Mouse (Mus musculus) retina, adult 2 months (tissue): ENCODE results near the gene Lcmt1.

Source experiments
- DNase-seq: peaks from one replicate; pipeline ENCODE4 v3.0.0-alpha.2; 2012; ENCODE audit warnings: low read depth, low spot score

Lcmt1 gene

DNA sequence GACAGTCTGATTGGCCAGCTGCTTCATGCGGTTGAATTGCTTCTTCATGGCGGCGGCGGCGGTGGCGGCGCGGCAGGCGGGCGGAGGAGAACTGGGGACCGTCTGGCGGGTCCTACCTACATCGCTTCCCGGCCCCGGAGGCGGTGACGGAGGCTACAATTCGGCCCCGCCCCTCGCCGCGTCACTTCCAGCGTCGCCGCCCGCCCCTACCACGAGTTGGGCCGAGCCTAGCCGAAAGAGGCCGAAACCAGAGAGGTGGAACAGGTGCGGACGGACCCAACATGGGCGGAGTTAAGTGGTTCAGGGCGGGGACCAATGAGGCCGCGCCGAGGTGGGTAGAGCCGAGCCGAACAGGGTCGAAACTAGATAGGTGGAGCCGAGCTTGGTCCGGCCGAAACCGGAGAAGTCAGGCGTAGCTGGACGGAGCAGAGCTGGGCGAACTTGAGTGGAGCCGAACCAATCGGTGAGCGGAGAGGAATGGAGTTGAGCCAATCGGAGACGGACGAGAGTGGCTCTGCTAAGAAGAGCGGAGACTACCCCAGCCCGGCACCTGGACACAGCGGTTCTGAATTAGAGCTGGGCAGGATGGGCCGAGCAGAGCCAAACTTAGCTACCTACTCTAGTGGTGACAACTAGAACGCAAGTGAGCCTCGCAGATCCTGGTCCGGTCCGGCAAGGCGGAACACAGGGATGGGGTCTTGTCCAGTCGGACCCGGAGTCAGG is at the start of gene Lcmt1, which contains the start of gene Arhgap17:
Gene Lcmt1 (plus strand): TSS at position 26 of the 723 bp plus-strand sequence.
Gene Arhgap17 (minus strand): TSS at position 157 of the 723 bp plus-strand sequence.
- peak; percentile 81 for DNase-seq

DNA sequence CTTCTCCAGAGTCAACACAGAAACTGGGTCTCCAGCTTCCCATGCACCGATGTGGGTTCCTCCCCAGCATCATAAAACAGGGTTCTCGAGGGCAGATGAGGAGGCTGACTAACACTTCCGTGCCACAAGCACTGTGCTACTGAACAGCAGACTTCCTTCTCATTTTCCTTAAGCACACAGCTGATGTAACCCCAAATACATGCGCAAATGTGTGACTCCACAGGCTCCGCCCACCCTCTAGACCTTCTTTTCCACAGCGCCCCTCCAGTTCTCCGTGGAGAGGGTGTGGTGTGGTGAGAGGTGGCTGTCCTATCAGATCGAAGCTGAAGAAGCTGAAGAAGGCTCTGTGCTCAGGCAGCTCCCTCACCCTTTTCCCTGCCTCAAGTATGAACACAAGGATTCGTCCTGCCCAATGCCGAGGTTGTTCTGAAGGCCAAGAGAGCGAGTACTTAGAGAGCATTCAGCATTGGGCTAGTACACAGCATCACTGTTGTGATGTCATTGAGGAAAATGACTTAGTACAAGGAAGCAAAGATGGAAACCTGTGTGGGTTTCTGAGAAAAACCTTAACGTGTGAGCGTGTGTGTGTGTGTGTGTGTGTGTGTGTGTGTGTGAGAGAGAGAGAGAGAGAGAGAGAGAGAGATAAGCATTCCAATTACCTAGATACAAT is 47.0 kb upstream of the Lcmt1 start:
- no peak for DNase-seq

DNA sequence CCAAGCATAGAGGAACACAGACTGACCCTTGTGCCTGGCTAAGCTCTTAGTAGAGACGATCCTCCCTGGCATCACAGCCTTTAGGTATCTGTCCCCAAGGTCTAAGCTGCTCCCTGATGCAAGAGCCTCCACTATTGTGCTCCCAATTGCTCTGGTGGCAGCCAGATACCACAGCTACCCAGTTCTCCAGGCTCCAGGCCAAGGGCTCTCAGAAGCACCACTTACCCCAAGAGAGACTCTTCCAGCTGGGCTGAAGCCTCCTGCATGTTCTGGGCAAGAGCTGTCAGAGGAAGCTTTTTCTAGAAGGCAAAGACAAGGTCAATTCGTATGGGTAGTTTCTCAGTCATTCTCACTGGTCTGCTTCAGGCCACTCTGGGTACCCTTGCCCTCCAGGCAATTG is 46.2 kb upstream of the Lcmt1 start:
- no peak for DNase-seq

DNA sequence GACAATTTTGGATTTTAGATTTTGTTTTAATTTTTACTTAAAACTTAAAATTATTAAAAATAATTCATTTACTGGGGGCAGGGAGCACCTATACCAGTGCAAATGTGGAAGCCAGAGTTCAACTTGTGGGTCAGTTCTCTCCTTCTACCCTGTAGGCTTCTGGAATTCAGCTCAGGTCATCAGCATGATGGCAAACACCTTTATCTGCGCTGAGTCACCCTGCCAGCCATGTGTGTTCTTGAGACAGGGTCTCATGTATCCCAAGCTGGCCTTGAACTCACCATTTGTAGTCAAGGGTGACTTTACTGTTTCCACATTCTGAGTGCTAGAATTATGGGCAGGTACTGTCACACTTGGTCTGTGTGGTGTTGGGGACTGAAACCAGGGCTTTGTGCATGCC is 45.5 kb upstream of the Lcmt1 start:
- DNase-seq, result no peak

DNA sequence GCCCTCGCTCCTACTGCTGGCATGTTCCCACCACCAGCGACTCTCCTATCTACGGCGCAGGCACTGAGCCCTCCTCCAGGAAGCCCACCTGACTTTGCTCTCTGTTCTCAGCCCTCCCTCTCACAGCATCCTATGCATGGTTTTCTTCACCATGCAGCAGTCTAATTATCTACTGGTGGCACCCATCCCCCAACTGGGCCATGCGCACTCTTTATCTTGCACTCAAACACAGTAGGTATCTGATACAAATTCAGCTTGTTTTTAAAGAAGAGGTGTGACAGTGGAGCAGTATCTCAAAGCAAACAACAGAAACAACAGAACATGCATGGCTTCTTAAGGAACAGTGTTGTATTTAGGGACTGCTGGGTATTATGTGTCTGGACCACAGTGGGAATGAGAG is 43.5 kb upstream of the Lcmt1 start:
- DNase-seq, result no peak

DNA sequence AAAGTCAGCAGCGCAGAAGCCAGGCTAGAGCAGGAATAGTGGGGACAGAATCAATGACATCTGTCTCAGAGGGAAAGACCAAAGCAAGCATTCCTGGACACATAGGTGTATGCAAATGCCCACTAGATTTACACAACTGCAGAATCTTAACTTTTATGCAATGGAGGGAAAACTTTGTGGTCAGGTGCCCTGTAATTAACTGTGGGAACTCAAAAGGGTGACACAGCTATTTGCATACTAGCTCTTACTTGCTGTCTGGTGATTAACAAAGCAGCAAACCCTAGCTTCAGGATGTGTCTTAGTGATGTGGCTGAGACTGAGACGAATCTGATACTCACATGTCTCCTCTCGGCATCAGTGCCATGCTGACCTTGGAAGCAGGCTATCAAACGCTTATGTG is 42.7 kb upstream of the Lcmt1 start:
- no peak for DNase-seq

DNA sequence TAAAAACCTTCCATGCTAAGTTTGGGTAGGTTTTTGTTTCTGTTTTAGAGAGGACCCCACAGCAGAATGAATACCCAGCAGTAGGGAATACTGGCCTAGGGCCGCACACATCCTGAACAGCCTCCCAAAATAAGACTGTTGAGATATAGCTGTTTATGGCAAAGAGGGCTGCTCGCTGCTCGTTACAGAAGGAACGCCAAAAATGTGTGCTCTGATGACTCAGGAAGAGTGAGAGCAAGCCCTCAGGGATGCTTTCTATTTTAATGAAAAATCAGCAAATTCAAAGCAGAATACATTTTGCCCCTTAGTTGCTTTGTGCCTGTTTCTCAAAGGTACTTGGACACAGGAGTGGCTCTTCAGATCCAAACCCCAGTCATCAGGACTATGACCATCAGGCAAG is 41.7 kb upstream of the Lcmt1 start:
- no peak for DNase-seq

DNA sequence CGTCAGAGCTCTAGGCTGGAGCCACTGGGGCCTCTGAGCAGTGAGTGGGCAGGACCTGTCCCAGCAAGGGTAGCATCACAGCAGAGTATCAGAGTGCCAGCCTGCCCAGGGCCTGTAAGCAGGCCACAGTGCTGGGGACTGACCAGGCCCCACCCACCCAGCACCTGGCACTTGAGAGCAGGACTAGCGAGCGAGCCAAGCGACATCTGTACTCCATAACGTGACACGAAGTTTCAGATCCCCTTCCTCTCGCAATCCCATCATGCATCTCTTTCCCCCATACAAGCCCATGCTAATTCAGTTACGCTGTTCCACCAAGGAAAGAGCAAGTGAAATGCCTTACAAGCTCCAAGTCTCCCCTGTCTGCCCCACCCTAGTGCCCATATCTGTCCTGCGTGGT is 39.1 kb upstream of the Lcmt1 start:
- no peak for DNase-seq

DNA sequence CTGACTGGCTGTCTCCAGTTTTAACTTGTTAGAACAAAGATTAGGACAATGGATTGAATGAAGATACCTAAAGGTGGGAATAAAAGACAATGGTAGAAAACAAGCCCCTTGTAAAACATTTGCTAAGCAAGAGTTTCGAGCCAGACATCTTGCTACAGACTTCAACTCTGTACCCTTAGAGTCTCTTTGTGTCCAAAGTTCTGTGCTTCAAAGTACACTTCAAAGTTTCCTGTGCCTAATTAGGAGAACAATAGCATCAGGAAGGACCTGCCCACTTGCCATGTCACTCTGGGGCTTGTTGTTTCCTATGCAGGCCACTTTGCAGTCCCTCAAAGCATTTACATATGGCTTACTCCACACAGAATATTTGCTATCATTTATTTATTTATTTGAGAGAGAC is 33.3 kb upstream of the Lcmt1 start:
- DNase-seq, result no peak

DNA sequence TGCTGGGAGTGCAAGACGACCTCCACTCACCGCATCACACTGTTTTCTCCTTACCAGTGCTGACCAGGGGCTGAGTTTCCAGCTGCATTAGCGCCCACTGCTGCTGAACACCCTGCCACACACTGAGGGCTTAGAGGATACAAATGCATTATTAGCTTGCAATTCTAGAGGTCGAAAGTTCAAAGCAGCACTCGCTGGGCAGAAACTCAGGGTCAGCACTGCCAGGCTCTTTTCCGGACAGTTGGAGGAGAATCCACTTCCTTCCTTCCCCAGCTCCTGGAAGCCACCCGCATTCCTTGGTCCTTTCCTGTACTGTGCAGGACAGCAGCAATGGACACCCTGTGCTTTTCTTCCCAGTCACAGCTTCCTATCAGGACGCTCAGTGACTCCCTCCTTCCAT is 31.2 kb upstream of the Lcmt1 start:
- DNase-seq, result no peak

DNA sequence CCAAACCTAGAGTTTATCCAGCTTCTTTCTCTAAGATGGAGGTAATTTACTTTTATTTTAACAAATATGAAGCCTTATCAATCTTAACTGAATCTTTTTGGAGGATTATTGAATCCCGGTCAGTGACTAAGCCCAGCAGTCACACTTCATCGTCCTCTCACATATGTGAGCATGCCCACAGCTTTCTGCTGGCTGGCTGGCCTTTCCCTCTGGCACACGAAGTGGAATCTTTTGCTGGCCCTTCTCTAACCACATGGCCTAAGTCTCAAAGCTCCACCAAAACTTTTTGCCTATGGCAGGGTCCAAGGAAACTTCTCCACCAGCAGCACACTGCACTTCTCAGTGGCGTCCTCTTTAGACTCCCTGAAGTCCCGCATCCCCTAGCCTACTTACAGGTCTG is 27.7 kb upstream of the Lcmt1 start:
- DNase-seq, result no peak

DNA sequence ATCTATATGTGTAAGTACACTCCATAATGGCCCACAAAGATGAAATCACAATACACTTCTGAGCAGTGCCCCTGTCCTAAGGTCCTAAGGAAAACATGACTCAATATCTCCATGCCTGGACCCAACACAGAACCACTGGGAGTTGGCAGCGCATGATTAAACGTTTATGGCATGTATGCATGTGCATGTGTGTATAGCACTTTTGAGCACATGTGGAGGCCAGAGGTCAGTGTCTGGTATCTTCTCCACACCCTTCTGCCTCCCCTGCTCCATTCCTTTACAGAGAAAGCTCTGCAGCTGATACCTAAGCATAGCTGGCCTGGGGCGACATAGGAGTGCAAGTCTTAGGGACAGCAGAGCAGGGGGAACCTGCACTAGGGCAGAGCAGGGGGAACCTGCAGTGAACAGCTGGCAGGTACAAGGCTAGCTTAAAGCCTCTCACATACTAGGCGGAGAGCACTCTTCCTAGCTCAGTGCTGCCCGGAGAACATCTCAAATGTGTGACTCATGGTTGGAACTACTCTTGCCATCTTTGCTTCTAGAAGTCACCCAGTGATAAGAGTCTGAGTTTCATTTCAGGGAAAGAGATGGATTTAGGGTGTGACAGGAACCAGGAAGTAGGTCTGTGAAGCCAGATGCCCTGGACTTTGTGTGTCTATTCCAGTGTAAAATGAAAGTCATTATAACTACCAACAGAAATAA is 25.4 kb upstream of the Lcmt1 start:
- no peak for DNase-seq

DNA sequence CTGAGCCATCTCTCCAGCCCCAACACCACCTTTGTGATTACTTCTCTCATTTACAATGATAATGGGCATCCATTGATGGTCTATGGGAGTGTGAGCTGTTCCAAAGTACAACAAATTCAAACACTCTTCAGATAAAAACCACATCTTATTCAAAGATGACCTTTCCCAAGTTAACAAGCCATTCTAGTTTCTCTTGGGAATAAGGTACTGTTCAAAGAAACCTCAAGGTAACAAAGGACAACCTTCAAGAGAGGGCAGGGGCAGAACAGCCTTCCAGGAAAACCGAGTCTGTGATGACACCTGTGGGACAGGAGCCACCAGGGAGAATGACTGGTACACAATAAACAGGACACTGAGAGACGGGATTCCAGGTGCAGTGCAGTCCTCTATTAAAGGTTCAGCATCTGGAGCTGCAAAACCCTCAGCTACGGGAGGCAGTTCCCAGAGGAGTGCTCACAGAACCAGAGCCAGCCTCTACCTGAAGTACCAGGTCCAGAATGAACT is 24.5 kb upstream of the Lcmt1 start:
- DNase-seq, result no peak

DNA sequence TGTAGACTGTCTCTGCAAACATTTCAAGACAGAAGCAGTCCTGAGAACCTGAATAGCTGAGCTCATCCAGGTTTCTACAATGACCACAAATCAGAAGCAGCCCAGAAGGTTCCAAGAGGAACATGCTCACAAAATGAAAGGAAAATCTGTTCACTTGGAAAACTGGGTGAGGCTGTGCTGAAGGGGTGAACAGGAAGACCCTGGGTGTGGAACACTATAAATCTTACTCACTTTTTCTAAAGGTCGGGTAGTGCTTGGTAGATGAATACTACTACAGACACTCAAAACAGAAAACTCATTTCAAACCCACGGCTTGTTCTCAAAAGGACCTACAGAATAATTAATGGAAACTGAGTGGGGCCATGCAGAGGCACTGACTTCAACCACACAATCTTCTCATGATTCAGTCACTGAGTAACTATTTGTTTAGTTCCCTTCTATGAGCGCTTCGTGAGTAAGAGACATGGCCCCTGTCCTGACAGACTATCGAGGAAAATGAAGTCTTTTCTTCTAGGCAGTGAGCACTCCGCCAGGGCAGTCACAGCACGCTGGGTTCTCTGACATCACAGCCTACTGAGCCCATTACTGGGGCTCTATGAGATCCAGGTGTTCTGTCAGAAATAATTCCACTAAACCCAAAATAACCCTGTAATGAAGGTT is 22.8 kb upstream of the Lcmt1 start:
- no peak for DNase-seq

DNA sequence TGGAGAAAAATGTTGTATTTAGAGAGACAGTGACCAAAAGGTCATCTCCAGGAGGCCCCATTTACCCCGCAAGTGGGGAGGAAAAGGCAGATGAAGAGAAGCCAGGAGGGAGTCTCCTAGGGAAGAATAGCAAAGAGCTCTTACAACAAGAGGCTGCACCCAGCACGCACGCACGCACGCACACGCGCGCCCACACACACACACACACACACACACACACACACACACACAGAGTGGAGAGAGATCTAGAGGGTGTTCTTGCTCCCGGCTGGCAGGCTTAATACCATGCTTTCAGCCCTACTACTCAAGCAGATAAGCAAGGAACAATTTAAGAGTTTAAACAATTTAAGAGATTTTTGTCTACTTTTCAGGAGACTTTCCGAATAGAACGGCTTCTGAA is 19.8 kb upstream of the Lcmt1 start:
- no peak for DNase-seq

DNA sequence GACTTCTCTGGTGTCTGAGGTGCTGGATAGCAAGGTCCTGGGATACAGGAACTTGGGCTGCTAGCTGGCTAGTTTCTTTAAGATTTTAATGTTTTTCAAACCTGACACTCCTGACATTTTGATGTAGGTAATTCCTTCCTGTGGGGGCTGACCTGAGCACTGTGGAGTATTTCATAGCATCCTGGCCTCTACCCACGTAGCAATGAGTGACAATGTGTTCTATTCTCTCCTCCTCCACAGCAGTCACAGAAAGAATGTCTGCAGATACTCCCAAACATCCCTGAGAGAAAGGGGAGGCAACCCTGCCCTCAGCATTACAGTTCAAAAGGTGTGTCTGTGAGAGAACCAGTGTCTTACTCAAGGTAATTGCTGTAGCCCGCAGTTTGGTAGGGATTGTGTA is 19.3 kb upstream of the Lcmt1 start:
- DNase-seq, result no peak

DNA sequence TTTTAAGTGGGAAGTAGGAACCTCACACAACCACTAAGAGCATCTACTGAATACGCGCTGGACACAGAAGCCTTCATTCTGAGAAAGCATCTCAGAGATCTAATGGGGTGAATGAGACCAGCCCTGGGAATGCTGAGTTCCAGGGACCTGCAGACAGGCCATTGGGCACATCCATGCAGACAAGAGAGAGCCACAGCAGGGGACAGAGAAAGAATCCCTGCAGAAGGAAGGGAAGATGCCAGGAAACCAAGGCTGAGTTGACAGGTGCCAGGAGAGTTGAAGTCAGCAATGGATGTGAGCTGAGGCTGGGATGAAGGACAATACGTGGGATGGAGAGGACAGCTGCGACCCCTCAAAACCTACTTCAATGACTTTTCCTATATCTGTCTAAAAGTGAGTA is 16.5 kb upstream of the Lcmt1 start:
- no peak for DNase-seq

DNA sequence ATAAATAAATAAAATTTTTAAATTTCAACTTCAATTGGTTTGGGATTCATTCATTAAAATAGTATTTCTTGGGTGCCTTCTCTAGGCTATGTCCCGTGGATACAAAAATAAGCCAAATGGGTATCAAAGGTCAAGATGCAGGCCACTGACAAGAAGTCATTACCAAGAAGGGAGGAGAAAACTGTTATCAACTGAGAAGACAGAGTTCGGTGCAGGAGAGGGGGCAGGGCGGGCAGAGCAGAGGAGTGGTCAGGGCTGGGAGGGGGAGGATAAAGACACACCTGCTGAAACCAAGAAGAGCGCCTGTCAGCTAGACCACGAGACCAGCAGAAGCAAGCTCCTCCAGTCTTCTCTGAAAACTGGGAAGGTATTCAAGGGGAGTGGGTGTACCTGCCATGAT is 15.7 kb upstream of the Lcmt1 start:
- no peak for DNase-seq

DNA sequence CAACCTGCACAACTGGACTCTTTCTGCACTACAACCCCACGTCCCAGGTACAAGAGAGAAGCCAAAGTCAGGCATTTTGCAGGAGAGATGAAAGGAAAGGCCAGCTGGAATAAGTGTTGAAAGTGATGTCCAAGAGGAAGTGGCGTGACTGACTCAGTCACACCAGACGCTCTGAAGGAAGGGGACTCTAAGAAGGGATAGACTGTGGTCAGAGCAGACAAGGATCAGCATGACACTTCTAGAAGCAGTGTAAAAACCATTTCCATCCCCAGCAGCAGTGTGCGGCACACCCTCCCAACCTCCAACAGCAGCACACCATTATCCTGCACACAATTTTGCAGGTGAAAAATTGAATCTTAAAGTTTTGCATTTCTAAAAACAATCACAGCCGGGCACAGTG is 15.2 kb upstream of the Lcmt1 start:
- no peak for DNase-seq

DNA sequence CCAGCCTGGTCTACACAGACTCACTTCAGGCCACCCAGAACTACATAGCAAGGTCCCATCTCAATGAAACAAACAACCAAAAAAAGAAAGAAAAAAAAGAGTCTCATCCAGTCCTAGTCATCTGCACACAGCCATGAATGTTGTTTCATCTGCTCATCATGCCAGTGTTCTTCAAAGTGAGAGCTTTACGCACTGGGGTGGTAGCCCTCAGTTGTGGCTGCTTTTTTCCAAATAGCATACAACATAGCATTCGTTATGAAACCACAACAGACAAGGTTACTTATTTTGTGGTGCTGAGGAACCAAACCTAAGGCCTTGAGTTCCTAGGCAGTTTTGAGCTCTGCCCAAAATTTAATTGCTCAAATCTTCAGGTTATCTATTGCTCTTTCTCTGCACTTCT is 14.7 kb upstream of the Lcmt1 start:
- no peak for DNase-seq

DNA sequence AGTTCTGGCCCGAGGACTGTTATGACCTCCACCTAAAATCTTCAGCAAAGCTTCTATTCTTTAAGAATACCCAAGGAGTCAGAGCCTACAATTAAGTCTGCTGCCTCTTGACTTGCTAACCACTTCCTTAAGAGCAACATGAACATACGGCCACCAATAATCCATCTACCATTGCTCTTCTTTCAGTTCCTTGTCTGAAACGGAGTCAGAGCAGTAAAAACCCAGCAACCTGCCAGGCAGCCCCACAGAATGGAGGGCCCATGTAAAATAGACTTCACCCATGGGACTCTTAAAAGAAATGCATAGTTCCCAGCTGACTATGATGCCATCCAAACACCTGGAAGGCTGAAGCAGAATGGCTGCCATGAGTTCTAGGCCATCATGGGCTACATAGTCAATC is 13.4 kb upstream of the Lcmt1 start:
- no peak for DNase-seq

DNA sequence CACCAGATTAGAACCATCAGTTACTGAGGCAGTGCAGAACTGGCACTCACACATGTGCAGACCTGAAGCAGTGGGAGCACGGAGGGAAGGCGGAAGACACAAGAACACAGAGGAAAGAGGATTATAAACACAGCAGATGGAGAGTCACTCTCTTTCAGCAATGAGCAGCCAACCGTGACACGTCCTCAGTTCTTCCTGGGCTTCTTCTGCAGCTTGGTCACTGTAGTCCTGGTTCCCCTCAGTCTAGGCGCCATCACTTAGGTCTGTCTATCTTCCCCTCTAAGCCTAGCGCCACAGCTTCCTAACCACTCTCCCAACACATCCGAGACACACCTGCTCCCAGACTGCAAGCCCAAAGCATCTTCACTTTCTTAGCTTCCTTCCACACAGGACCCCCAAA is 10.5 kb upstream of the Lcmt1 start:
- no peak for DNase-seq
